Mouse (Mus musculus) adrenal gland, adult (tissue): ENCODE data around the gene Macf1.
A peak's percentile ranks its signal among the peaks of the same experiment; 100 is the strongest.
"Not testable (repeated sequence)": the region's sequence is repeated elsewhere in the genome, so short reads cannot be mapped to it uniquely, and the experiment has no call there.

Source experiments
- DNase-seq, 2 experiments: peaks; one replicate each; pipeline ENCODE4 v3.0.0; 2022 to 2023; ENCODE audit warnings: low spot score in 1 of 2; ENCODE audit not compliant: inconsistent age in 2 of 2

Gene Macf1

GRCm38 (mm10) chr4:123322910-123323309 is 361.2 kb downstream of the Macf1 start:
- DNase-seq: not testable (repeated sequence)

GRCm38 (mm10) chr4:123314497-123314896 is 369.7 kb downstream of the Macf1 start:
- no peak for DNase-seq

DNA sequence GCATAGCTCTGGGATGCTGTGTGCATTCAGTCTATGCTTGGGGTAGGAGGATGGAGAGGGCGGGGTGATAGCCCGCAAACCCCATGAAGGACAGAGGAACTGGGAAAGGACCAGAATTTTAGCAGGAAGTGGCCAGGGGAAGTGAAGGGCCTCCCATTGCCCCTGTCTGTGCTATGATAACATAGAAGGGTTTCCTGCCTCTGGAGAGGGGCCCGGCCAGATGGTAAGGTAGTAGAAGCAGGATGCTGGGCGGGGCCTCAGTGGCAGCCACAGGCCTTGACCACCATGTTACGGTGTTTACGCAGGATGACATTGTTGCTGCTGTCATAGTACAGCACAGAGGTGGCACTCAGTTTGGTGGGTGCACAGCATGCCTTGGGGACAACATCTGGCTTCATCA is 371.1 kb downstream of the Macf1 start:
- no peak for DNase-seq

DNA sequence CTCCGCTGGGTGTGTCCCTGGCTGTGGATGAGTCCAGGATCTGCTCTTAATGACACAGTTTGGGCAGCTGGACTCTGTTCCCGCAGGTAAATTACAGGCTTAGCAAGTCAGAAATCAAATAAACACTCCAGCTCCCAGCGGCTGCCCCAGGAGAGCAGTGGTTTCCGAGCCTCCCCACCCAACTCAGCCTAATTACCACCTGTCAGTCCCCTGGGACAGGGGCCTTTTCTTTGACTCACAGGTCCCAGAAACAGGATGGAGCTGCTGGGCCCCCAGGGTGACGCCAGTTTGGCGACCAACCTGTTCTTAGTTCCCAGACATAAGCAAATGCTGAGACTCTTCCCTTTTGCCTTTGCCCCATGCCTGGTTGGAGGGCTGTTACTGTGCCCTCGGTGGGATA is 372.3 kb downstream of the Macf1 start:
- no peak for DNase-seq

DNA sequence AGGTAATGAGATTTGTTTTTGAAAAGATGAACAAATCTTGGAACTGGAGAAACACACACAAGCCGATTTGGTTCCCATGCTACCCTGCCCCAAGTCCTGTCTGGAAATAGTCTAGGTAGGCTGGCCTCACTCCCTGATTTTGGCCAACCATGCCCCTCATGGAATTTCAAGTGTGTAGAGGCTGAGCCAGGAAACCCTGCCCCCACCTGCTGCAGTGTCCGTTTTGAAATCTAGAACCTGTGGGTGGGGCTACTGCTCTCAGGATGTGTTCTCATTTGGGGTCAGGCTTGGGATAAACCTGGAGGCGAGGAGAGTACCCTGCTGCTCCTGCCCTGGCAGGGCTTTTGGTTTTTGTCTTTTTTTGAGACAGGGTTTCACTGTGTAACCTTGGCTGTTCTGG is 375.9 kb downstream of the Macf1 start:
- peak in 1 of 2 experiments; percentile 20 for DNase-seq

DNA sequence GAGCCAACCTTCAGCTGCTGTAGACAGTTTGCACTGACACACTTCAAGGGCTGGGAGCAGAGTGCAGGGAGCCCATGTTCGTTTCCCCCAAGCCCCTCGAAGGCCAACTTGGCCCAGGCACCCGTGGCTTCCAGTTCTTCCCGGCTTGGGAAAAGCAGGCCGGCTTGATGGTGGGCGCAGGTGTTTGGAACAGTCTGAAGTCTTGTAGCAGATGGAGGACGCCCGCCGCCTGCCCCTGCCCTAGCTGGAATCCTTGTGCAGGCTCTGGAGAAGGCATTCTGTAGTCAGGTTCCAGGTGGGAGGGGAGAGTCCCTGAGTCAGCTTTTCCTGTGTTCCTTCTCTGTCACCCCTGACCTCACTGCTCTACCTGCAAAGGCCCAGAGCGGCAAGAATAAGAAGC is 377.2 kb downstream of the Macf1 start:
- DNase-seq: no peak

DNA sequence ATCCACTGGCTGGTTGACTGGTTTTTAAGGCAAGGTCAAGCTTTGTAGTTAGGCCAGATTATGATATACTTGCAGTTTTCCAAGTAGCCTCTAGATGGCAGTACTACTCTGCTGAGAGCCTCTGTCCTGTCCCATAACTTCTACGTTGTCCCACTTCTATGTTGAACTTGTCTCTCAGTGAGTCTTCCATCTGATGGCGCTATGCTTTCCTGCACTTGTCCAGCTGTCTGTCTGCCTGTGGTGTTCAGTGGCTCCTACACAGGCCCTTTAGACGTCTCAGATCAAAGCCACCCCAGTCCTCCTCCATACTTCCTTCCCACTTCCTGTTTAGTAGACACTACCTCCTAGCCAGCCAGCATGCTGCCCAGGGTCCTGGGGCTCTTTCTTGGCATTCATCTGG is 378.4 kb downstream of the Macf1 start:
- DNase-seq: peak; percentile 31 to 87
